Mouse (Mus musculus) right cerebral cortex, postnatal 14 days (tissue): ENCODE data around the gene Foxc2.
A peak's percentile ranks its signal among the peaks of the same experiment; 100 is the strongest.

ENCODE experiments used
- DNase-seq: peaks from one replicate; pipeline ENCODE4 v3.0.0; 2022

The Foxc2 gene

GRCm38 (mm10) chr8:121086004-121086900 is 29.7 kb upstream of the Foxc2 start:
- DNase-seq = no peak

- no peak for DNase-seq
Observed at GRCm38 (mm10) chr8:121088281-121088680, 27.7 kb upstream of the Foxc2 start.

DNA sequence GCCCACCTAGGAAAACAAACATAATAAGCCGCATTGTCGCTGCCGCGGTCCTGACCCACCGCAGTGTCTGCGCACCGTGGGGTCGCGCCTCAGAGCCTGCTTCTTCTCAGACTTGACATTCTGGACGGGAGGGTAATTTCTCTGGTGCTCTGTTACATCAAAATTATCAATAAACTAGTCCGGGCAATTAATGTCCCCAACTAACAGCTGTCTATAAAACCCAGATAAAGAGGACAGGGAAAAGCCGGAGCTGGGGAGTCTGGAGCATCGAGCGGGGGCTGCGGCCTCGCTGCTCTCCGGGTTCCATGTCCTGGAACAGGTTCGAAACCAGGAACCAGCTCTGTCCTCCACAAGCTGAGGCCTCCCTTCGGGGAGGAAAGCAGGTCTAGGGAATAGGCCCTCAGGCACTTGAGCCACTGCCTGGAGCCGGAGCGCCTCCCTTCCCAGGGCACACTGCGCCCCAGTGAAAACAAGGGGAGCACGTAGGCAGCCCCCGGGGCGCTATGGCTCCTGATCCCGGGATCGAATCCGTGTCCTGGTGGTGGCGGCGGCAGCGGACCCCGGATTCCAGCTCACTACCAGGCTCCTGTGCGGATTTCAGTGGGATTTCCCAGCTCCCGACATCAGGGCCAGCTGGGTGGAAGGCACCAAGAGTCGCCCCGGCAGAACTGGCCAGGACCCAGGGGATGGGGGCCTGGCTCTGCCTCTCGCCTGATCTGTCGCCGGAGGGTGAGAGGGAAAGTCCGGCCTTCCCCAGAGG is 26.9 kb upstream of the Foxc2 start:
- DNase-seq = no peak

GRCm38 (mm10) chr8:121089631-121090380 is 26.2 kb upstream of the Foxc2 start:
- DNase-seq = no peak

- DNase-seq = no peak
Observed at GRCm38 (mm10) chr8:121090716-121091115, 25.3 kb upstream of the Foxc2 start.

GRCm38 (mm10) chr8:121092141-121092540 is 23.8 kb upstream of the Foxc2 start:
- no peak for DNase-seq

GRCm38 (mm10) chr8:121092627-121093026 is 23.3 kb upstream of the Foxc2 start:
- peak; percentile 91 for DNase-seq

DNA sequence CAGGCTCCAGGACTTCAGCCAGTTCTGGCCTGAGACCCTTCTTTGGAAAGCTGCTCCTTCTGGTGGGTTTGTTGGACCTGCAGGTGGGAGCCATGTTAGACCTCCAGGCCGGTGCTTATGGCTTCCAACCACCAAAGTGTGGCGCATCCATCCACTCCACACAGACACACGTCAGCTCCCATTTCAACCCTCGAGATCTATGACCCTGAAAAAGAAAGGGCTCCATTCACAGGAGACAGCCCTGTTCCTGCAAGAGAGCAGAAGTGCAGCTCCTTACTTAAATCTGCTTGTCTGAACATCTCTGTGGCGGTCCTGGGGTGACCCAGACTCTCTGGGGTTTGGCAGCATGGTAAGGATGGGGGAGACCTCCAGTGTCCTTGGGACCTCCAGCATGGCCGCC is 22.5 kb upstream of the Foxc2 start:
- DNase-seq = no peak

DNA sequence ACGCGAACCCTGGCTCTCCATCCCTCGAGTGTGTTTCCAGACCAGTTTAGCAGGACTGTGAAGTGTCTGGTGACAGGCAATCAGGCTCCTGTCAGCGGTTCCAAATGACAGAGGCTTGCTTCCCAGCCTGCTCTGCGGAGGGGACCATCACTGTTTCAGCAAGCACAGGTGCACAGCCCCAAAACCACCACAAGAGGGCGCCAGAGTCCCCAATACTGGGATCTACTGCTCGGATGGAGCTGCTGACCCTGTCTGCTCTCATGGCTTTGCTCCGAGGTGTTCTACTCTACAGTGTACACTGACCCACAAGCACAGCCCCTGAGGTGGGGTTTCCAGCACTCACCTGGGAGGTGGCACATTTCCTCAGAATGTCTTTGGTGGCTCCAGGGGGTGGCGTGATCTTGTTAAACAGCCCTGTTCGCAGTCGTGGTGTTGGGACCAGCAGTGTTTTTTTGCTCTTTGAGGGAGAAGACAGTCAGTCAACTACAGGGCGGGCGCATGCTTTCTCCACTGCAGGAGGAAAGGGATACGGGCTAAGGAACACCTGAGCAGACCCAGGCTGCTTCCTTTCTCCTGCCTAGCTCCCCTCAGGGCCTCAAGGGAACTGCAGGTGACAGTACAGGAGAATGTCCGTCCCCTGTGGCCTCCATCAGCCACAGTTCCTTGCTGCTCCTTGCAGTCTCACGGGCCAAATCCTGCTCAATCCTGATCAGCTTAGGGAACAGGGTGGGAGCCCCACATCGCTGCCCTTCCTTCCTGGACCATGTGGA is 11.7 kb upstream of the Foxc2 start:
- peak; percentile 77 for DNase-seq

DNA sequence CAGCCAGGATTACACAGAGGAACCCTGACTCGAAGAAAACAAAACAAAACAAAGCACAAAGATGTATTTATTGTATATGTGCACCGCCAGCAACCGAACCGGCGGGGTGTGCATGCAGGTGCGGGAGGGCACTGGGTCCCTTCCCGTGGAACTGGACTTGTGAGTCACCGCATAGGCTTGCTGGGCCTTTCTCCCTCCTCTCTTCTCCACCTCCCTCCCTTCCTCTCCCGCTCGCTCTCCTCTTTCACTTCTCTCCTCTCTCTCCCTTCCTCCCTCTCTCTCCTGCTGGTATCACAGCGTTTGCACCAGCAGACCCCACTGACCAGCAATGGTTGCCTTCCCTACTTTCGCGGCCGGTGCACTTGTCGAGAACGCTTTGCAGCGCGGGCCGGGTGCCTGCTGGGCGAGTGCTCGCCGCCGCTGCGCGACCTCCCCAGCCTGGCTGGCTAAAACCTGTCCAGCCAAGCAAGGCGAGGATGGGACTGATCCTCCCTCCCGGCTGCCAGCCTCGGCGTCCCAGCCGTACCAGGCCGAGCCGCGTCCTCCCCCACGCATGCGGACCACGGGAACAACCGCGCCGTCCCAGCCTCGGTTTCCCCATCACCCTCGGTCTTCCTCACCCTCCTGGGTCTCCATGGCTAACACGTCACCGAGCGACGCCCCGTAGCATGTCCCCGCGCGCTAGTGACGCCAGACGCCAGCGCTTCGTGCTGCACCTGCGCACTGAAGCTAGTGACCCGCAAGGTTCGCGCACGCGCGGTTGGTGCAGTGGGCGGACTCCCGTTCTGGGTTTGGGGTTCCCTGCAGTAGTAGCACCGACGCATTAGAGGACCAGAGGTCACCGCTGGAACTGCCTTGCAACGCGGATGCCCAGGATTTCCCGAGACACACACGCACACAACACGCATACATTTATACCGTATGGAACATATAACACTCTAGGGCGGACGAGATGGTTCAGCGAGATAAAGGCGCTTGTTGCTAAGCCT is 8.0 kb upstream of the Foxc2 start, which contains the start of gene Mthfsd:
Gene Mthfsd (minus strand): TSS at position 725 of the 989 bp plus-strand sequence.
- peak; percentile 100 for DNase-seq

DNA sequence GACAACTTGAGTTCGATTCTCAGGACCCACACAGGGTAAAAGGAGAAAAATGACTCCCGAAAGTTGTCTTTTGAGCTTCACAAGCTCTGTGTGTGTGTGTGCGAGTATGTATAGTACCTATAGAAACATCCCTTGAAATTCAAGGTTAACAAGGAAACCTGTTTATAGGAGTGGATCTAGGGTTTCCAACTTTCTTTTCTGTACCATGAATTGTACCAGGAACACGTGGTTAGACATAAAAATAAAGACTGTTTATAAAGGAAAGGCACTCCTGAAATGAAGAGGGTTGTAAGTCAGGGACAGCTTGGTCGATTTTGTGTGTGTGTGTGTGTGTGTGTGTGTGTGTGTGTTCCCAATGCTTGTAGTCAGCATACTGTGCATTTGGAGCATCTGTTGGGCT is 7.3 kb upstream of the Foxc2 start:
- DNase-seq = no peak

GRCm38 (mm10) chr8:121111145-121111907 is 4.6 kb upstream of the Foxc2 start:
- DNase-seq = no peak

- DNase-seq = peak; percentile 90
Observed at GRCm38 (mm10) chr8:121113261-121113660, 2.7 kb upstream of the Foxc2 start.

GRCm38 (mm10) chr8:121115136-121115535 is 835 bp upstream of the Foxc2 start:
- DNase-seq = no peak

DNA sequence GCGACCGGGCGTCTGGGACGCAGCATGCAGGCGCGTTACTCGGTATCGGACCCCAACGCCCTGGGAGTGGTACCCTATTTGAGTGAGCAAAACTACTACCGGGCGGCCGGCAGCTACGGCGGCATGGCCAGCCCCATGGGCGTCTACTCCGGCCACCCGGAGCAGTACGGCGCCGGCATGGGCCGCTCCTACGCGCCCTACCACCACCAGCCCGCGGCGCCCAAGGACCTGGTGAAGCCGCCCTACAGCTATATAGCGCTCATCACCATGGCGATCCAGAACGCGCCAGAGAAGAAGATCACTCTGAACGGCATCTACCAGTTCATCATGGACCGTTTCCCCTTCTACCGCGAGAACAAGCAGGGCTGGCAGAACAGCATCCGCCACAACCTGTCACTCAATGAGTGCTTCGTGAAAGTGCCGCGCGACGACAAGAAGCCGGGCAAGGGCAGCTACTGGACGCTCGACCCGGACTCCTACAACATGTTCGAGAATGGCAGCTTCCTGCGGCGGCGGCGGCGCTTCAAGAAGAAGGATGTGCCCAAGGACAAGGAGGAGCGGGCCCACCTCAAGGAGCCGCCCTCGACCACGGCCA is 717 bp downstream of the Foxc2 start:
- DNase-seq = no peak

- no peak for DNase-seq
Observed at GRCm38 (mm10) chr8:121117186-121117651, 1.2 kb downstream of the Foxc2 start.

GRCm38 (mm10) chr8:121117906-121118305 is 1.9 kb downstream of the Foxc2 start:
- DNase-seq = no peak

GRCm38 (mm10) chr8:121118634-121119420 is 2.9 kb downstream of the Foxc2 start:
- no peak for DNase-seq
